Mouse (Mus musculus): Measurements from ENCODE around the gene Pigr. TPM values are rescaled to one million over a fixed set of nuclear protein-coding genes. Genes with fewer than 3 reads are reported as not detected.

The Pigr gene
- polyA plus RNA-seq, 1 experiment from 2014 or later = not detected

- no peak overlapping the region for H3K4me2 ChIP-seq
- no peak overlapping the region for H3K9ac ChIP-seq (ENCODE audit: low read depth, low read length)
- no peak overlapping the region for H3K27ac ChIP-seq (ENCODE audit: low read depth, low read length)
- H3K36me3 ChIP-seq (ENCODE audit: control insufficient read depth, insufficient read depth, low read length) = no peaks in the 10 kb centered on the region
- no peaks in the 10 kb centered on the region for H3K9me3 ChIP-seq (replicated peaks; ENCODE audit: control insufficient read depth, low read length)
- no peak for ATAC-seq (replicated peaks; ENCODE audit: insufficient number of reproducible peaks, low FRiP score, low TSS enrichment)
- 44% methylated on average over 6 of the region's 6 CpGs for WGBS (ENCODE audit: insufficient replicate concordance)
- H3K4me1 ChIP-seq (ENCODE audit: control insufficient read depth, insufficient read depth, low read length) = no peaks in the 10 kb centered on the region
- H3K4me3 ChIP-seq (ENCODE audit: low read depth, low read length) = no peak overlapping the region
- no peaks in the 10 kb centered on the region for H3K27me3 ChIP-seq (ENCODE audit: control insufficient read depth, insufficient read depth, low read length)
Measured at GRCm38 (mm10) chr1:130838288-130838687, 11.8 kb downstream of the Pigr start.

- Histone ChIP-seq H3K9me3 (replicated peaks; ENCODE audit: control insufficient read depth, low read length) (no peaks in the 10 kb centered on the region), H3K4me3 (ENCODE audit: low read depth, low read length) (no peak overlapping the region), H3K4me2 (no peak overlapping the region), H3K27me3 (ENCODE audit: control insufficient read depth, insufficient read depth, low read length) (no peaks in the 10 kb centered on the region), H3K36me3 (ENCODE audit: control insufficient read depth, insufficient read depth, low read length) (no peaks in the 10 kb centered on the region), H3K27ac (ENCODE audit: low read depth, low read length) (no peak overlapping the region), H3K4me1 (ENCODE audit: control insufficient read depth, insufficient read depth, low read length) (no peaks in the 10 kb centered on the region), H3K9ac (ENCODE audit: low read depth, low read length) (no peak overlapping the region)
- no peak for ATAC-seq (replicated peaks; ENCODE audit: insufficient number of reproducible peaks, low FRiP score, low TSS enrichment)
- 66% methylated on average over 8 of the region's 8 CpGs for WGBS (ENCODE audit: insufficient replicate concordance)
Measured at GRCm38 (mm10) chr1:130840599-130841379, 14.3 kb downstream of the Pigr start.

DNA sequence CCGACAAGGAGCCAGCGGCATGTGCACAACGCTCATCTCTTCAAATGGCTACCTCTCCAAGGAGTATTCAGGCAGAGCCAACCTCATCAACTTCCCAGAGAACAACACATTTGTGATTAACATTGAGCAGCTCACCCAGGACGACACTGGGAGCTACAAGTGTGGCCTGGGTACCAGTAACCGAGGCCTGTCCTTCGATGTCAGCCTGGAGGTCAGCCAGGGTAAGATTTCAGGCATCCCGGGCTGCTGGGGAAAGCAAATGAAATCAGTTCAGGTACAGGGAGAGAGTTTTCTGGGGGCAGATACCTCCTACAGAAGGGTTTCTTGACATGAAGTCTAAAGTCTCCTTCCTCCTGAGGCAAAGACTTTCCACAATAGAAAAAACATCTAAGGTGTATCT, 15.1 kb downstream of the Pigr start:
- no peak overlapping the region for H3K9ac ChIP-seq (ENCODE audit: low read depth, low read length)
- H3K4me3 ChIP-seq (ENCODE audit: low read depth, low read length) = no peak overlapping the region
- H3K4me2 ChIP-seq = no peak overlapping the region
- ATAC-seq (replicated peaks; ENCODE audit: insufficient number of reproducible peaks, low FRiP score, low TSS enrichment) = no peak
- WGBS (ENCODE audit: insufficient replicate concordance) = 82% methylated on average over 7 of the region's 7 CpGs
- no peaks in the 10 kb centered on the region for H3K9me3 ChIP-seq (replicated peaks; ENCODE audit: control insufficient read depth, low read length)
- no peak overlapping the region for H3K27ac ChIP-seq (ENCODE audit: low read depth, low read length)
- H3K27me3 ChIP-seq (ENCODE audit: control insufficient read depth, insufficient read depth, low read length) = no peaks in the 10 kb centered on the region
- H3K4me1 ChIP-seq (ENCODE audit: control insufficient read depth, insufficient read depth, low read length) = no peaks in the 10 kb centered on the region
- H3K36me3 ChIP-seq (ENCODE audit: control insufficient read depth, insufficient read depth, low read length) = no peaks in the 10 kb centered on the region

GRCm38 (mm10) chr1:130844516-130844915, 18.0 kb downstream of the Pigr start:
- no peak overlapping the region for H3K9ac ChIP-seq (ENCODE audit: low read depth, low read length)
- no peak overlapping the region for H3K4me3 ChIP-seq (ENCODE audit: low read depth, low read length)
- no peaks in the 10 kb centered on the region for H3K36me3 ChIP-seq (ENCODE audit: control insufficient read depth, insufficient read depth, low read length)
- 84% methylated on average over 7 of the region's 7 CpGs for WGBS (ENCODE audit: insufficient replicate concordance)
- H3K4me1 ChIP-seq (ENCODE audit: control insufficient read depth, insufficient read depth, low read length) = no peaks in the 10 kb centered on the region
- H3K9me3 ChIP-seq (replicated peaks; ENCODE audit: control insufficient read depth, low read length) = no peaks in the 10 kb centered on the region
- ATAC-seq (replicated peaks; ENCODE audit: insufficient number of reproducible peaks, low FRiP score, low TSS enrichment) = no peak
- H3K4me2 ChIP-seq = no peak overlapping the region
- H3K27ac ChIP-seq (ENCODE audit: low read depth, low read length) = no peak overlapping the region
- H3K27me3 ChIP-seq (ENCODE audit: control insufficient read depth, insufficient read depth, low read length) = 0 out of 2 replicates have a peak, but pooled peaks cover 3% of the 10 kb centered on the region

GRCm38 (mm10) chr1:130849530-130850214, 23.2 kb downstream of the Pigr start:
- H3K4me1 ChIP-seq (ENCODE audit: control insufficient read depth, insufficient read depth, low read length) = peaks cover 8% of the 10 kb centered on the region; the same call in 1 of the 2 replicates
- no peak overlapping the region for H3K27ac ChIP-seq (ENCODE audit: low read depth, low read length)
- ATAC-seq (replicated peaks; ENCODE audit: insufficient number of reproducible peaks, low FRiP score, low TSS enrichment) = no peak
- WGBS (ENCODE audit: insufficient replicate concordance) = 81% methylated on average over 10 of the region's 10 CpGs
- H3K4me2 ChIP-seq = no peak overlapping the region
- H3K4me3 ChIP-seq (ENCODE audit: low read depth, low read length) = no peak overlapping the region
- H3K9ac ChIP-seq (ENCODE audit: low read depth, low read length) = no peak overlapping the region
- 0 out of 2 replicates have a peak, but pooled peaks cover 3% of the 10 kb centered on the region for H3K27me3 ChIP-seq (ENCODE audit: control insufficient read depth, insufficient read depth, low read length)
- no peaks in the 10 kb centered on the region for H3K36me3 ChIP-seq (ENCODE audit: control insufficient read depth, insufficient read depth, low read length)
- no peaks in the 10 kb centered on the region for H3K9me3 ChIP-seq (replicated peaks; ENCODE audit: control insufficient read depth, low read length)

DNA sequence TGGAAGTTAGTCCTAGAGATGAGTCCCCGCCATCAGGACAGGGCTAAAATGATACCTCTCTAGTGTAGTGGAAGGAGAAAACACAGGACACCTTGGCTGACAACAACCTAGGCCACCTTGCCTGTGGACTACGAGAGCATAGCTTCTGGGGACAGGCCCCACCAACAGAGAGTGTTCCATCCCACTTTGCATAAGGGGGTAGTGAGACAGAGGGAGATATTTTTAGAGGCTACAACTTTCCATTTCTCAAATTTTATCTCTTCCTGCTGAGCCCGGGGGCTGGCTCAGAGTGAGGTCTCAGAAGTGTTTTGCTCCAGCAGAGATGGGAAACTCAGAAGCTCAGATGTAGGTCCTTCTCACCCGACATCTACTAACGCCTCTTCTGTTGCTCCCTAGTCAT, 23.9 kb downstream of the Pigr start:
- H3K4me1 ChIP-seq (ENCODE audit: control insufficient read depth, insufficient read depth, low read length) = peaks cover 8% of the 10 kb centered on the region; the same call in 1 of the 2 replicates
- no peak overlapping the region for H3K4me3 ChIP-seq (ENCODE audit: low read depth, low read length)
- H3K4me2 ChIP-seq = no peak overlapping the region
- 0 out of 2 replicates have a peak, but pooled peaks cover 3% of the 10 kb centered on the region for H3K27me3 ChIP-seq (ENCODE audit: control insufficient read depth, insufficient read depth, low read length)
- H3K9me3 ChIP-seq (replicated peaks; ENCODE audit: control insufficient read depth, low read length) = no peaks in the 10 kb centered on the region
- H3K27ac ChIP-seq (ENCODE audit: low read depth, low read length) = no peak overlapping the region
- no peaks in the 10 kb centered on the region for H3K36me3 ChIP-seq (ENCODE audit: control insufficient read depth, insufficient read depth, low read length)
- ATAC-seq (replicated peaks; ENCODE audit: insufficient number of reproducible peaks, low FRiP score, low TSS enrichment) = no peak
- H3K9ac ChIP-seq (ENCODE audit: low read depth, low read length) = no peak overlapping the region
- 52% methylated on average over 5 of the region's 5 CpGs for WGBS (ENCODE audit: insufficient replicate concordance)

GRCm38 (mm10) chr1:130854819-130855218, 28.3 kb downstream of the Pigr start:
- H3K36me3 ChIP-seq (ENCODE audit: control insufficient read depth, insufficient read depth, low read length) = no peaks in the 10 kb centered on the region
- no peak overlapping the region for H3K4me2 ChIP-seq
- H3K27me3 ChIP-seq (ENCODE audit: control insufficient read depth, insufficient read depth, low read length) = no peaks in the 10 kb centered on the region
- H3K27ac ChIP-seq (ENCODE audit: low read depth, low read length) = no peak overlapping the region
- WGBS (ENCODE audit: insufficient replicate concordance) = 80% methylated on average over 9 of the region's 9 CpGs
- no peak overlapping the region for H3K9ac ChIP-seq (ENCODE audit: low read depth, low read length)
- ATAC-seq (replicated peaks; ENCODE audit: insufficient number of reproducible peaks, low FRiP score, low TSS enrichment) = no peak
- peaks cover 8% of the 10 kb centered on the region; the same call in 1 of the 2 replicates for H3K4me1 ChIP-seq (ENCODE audit: control insufficient read depth, insufficient read depth, low read length)
- no peak overlapping the region for H3K4me3 ChIP-seq (ENCODE audit: low read depth, low read length)
- H3K9me3 ChIP-seq (replicated peaks; ENCODE audit: control insufficient read depth, low read length) = no peaks in the 10 kb centered on the region

DNA sequence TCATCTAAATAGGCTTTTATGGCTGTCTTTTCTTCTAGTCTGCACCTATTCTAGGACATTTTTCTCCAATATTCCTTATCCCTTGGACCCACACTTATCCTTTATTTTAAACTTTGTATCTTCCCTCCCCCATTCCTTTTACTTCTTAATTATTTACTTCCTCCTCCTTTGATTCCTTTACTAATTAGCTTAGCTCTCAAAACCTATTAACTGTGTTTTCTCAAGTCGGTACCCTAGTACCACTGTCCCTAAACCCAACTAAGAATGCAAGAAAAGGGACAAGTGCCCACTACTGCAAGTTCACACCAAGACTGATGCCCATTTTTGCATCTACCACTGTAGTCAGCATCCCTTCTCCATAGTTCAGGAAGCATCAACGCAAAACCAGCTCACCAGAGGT, 29.2 kb downstream of the Pigr start:
- no peaks in the 10 kb centered on the region for H3K36me3 ChIP-seq (ENCODE audit: control insufficient read depth, insufficient read depth, low read length)
- H3K27me3 ChIP-seq (ENCODE audit: control insufficient read depth, insufficient read depth, low read length) = no peaks in the 10 kb centered on the region
- no peaks in the 10 kb centered on the region for H3K9me3 ChIP-seq (replicated peaks; ENCODE audit: control insufficient read depth, low read length)
- 77% methylated on average over 2 of the region's 2 CpGs for WGBS (ENCODE audit: insufficient replicate concordance)
- no peak overlapping the region for H3K27ac ChIP-seq (ENCODE audit: low read depth, low read length)
- peaks cover 1% of the 10 kb centered on the region; the same call in 1 of the 2 replicates for H3K4me1 ChIP-seq (ENCODE audit: control insufficient read depth, insufficient read depth, low read length)
- H3K4me3 ChIP-seq (ENCODE audit: low read depth, low read length) = no peak overlapping the region
- H3K9ac ChIP-seq (ENCODE audit: low read depth, low read length) = no peak overlapping the region
- no peak for ATAC-seq (replicated peaks; ENCODE audit: insufficient number of reproducible peaks, low FRiP score, low TSS enrichment)
- H3K4me2 ChIP-seq = no peak overlapping the region
